Mouse (Mus musculus) 3T3-L1 (cell line): ENCODE measurements around the gene Xrcc1.
"Not testable (repeated sequence)": the region's sequence is repeated elsewhere in the genome, so short reads cannot be mapped to it uniquely, and the experiment has no call there.

Experiments
- DNase-seq: peaks from one replicate; pipeline ENCODE4 v3.0.0-alpha.2; 2015; ENCODE audit warnings: low read depth, low spot score

Xrcc1 gene

GRCm38 (mm10) chr7:24600941-24601597 lies 55.0 kb downstream of the Xrcc1 start:
- peak; percentile 85 for DNase-seq

- no peak for DNase-seq
Observed at GRCm38 (mm10) chr7:24605561-24605960, 59.5 kb downstream of the Xrcc1 start.

DNA sequence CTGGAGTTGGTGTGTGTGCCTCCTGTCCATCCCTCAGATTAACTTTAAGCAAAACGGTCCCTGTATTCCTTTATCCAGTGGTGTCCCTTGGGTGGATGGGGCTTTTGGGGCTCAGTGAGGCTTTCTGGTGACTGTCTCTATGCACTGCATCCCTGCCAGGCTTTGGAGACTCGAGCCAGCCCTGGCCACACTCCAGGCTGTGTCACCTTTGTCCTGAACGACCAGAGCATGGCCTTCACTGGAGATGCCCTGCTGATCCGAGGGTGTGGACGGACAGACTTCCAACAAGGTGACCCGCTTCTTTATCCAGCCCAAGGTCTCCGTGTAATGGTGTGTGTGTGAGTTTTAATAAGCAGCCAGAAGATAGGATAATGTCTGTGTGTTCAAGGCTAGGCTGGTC lies 60.0 kb downstream of the Xrcc1 start:
- no peak for DNase-seq

DNA sequence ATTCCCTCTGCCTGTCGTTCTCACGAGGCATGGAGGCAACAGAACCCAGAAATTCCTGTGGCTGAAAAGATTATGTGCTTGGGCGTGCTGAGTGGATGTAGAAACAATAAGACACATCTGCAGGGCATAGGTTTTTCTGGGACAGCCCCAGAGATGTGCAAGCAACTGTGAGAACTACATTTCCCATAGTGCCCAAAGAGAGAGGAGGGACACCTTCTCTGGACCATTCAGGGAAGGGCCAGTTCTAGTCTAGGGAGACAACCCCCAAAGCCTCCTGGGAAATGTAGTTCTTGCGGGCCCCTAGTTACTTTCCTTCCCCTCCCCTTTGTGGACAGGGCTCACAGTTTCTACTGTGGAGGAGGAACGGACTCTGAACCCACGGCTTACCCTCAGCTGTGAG lies 61.9 kb downstream of the Xrcc1 start:
- peak; percentile 45 for DNase-seq

DNA sequence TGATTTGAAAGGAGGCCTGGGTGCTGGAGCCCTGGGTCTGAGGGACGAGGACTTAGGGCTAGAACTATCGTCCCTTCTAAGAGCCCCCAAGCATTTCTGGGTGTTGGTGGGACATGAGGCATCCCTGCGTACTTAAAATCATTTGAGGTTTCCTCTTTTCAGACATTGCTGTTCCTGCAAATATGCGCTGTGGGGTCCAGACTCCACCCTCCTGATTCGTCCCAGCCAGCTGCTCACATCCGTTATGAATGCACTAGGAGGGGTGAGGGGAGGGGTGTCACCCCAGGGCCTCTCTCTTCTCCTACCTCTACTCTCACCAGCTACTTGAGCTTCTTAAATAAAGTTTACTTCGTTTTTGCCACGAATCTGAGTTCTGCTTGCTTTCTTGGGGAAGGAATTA lies 62.5 kb downstream of the Xrcc1 start:
- no peak for DNase-seq

DNA sequence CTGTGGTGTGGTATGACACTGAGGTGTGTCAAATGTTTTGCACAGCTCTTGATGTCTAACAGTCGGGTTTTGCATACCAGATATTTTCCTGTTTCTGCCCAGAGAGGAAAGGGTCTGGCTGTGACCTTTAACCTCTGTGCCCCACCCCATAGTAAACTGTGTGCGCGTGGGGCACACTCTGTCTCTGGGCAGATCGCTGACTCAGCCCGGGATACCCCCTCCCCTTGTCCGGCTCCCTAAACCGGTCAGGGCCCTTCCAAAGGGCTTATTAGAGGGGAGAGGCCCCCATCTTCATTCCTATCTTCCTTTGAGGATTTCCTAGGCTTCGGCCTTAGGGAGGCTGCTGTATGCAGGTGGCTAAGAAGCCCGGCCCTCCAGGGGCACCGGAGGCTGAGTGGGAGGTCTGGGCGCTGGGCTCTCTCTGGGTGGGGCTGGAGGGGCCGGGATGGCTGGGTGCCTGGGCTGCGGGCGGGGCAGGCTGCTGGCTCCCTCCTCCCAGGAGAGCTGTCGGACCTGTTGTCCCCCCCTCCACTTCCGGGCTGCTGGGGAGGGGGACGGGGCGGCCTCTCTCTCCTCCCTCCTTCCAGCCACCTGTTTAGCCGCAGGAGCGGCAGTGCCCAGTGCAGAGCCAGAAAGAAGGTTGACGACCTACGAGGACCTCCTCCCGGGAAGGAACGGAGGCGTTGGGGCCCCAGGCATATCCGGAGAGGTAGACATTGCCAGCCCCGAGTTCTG lies 64.2 kb downstream of the Xrcc1 start, which contains the start of gene Phldb3:
Phldb3 (plus strand) TSS at position 620 of the 735 bp plus-strand sequence.
- DNase-seq, result no peak

GRCm38 (mm10) chr7:24610879-24611494 lies 64.9 kb downstream of the Xrcc1 start:
- peak; percentile 58 for DNase-seq

DNA sequence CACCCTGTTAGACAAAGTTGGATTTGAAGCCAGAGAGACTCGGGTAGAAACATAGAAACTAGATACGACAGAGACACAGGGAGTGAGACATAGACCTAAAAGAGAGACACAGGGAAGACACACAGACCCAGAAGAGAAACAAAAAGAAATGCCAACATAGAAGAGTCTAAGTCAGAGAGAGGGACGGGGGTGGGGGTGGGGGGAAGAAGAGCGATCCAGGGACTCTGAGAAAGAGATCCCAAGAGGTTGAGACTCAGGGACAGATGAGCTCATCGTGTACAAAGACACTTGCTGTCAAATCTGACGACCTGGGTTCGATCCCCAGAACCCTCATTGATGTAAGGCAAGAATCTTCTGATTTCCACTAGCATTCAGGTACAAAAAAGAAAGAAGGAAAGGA lies 65.6 kb downstream of the Xrcc1 start:
- DNase-seq, result no peak

DNA sequence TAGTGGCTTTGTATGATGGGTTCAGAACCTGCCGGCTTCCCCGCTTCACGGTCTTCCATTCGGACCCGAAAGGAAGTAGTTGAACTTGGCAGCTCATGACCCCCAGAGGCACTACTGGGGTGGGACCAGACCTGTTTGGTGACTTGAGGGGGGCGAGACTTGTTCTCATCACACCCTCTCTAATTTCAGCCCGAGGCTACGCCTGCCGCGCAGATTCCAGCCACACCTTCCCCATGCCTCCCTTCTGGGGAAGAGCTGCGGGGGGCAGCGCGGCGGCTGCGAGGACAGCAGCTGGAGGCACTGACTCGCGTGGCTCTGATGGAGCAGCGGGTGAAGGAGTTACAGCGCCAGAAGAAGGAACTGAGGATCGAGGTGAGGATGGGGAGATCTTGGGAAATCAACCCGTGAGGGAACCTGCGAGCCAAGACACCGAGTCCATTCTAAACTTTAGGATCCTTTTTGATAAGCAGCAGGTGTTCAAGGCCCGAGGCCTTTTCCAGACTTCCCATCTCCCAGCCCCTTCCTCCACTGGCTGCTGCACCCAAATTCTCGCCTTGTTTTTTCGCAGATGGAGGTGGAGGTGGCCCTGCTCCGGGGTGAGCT lies 66.3 kb downstream of the Xrcc1 start:
- no peak for DNase-seq

DNA sequence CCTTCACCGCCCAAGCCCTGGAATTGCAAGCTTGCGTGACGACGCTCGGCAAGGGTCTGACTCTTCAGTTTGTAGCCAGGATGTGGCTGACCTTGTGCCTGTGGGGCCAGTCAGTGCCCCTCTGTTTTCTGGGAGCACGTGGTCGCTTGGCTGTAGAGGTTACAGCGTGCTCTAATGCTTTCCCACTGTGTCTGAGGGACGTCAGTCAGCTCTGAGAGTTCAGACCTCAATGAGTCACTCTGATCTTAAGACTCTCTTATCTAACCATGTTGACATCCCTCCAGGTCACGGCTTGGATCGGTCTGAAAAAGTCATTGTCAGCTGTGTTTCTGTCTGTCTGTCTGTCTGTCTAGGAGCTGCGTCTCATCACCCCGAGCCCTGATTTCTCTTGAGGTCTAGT lies 68.7 kb downstream of the Xrcc1 start:
- DNase-seq, result peak; percentile 22

DNA sequence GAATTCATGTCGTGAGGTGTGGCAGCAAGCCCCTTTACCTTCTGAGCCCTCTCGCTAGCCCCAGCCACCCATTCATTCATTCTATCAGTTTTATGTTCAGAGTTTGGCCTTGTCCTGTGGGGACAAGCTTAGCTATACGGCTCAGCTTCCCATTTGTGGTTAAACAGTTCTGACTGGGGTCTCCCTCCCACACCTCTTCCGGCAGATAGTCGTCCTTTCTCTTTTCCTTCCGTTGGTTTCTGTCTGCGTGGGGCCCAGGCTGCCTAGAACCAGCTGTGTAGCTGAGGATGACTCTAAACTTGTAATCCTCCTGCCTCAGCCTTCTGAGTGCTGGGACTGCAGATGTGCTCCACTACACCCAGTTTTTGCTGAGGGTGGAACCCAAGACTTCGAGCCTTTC lies 71.7 kb downstream of the Xrcc1 start:
- DNase-seq, result no peak

GRCm38 (mm10) chr7:24618374-24618773 lies 72.3 kb downstream of the Xrcc1 start:
- not testable (repeated sequence) for DNase-seq

- no peak for DNase-seq
Observed at GRCm38 (mm10) chr7:24619671-24620397, 73.7 kb downstream of the Xrcc1 start.

DNA sequence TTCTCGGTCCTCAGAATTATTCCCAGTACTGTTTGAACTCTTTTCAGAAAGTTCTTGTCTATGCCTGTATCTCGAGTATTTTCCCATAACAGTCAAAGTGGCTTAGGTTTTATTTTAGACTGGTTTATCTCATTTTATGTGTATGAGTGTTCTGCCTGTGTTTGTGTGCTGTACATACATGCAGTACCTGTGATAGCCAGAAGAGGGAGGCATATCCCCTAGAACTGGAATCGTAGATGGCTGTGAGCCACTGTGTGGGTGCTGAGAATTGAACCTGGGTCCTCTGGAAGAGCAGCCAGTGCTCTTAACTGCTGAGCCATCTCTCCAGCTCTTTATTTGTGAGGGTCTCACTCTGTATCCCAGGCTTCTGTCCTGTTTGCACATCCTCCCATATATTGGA lies 75.1 kb downstream of the Xrcc1 start:
- DNase-seq, result peak; percentile 9

DNA sequence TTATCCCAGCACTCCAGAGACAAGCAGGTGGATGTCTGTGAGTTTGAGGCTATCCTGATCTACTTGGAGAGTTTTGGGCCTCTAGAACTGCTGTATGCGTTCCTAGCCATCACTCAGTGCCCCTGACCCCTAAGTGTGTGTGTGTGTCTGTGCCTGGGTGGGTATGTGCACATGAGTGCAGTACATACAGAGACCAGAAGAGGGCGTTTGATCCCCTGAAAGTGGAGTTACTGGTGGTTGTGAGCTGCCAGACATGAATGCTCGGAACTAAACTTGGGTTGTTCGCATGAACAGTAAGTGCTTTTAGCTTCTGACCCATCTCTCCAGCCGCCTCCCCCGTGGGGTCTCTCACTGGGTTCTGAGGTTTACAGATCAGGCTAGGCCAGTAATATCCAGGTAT lies 76.9 kb downstream of the Xrcc1 start:
- DNase-seq, result no peak
